Comparison of ENCODE assay signal across 8 mouse cellular contexts in genomic region chr7:27332353-27333199, GRCm38 (mm10). TPM values are rescaled to one million over a fixed set of nuclear protein-coding genes. Genes with fewer than 3 reads are reported as not detected.
A peak's percentile ranks its signal among the peaks of the same experiment; 100 is the strongest.
DNase-seq lines count a peak whose midpoint lies in the region; ATAC-seq lines count a peak whose summit lies in the region.

No protein-coding gene starts in this region.

- intact Hi-C loops in heart, postnatal 36 days (cut with DNase I): loop anchor here (10.0 kb wide), 2 partner anchors 352 to 1042 kb away; partner anchors contain the start of genes Plekhg2 and Zfp607b

- H3K27ac ChIP-seq in forebrain, embryonic 14.5 days (ENCODE audit: low read depth, low read length): no peak overlapping the region

- no peak; the same call in 1 of the 2 replicates for ATAC-seq in forebrain, embryonic 14.5 days

- H3K9ac ChIP-seq in forebrain, embryonic 14.5 days (ENCODE audit: low read length): peak overlapping the region; percentile 63

- WGBS in forebrain, embryonic 14.5 days: 1% methylated on average over 37 of the region's 39 CpGs

- 0 out of 2 replicates have a peak, but pooled peaks cover 2% of the 10 kb centered on the region for H3K36me3 ChIP-seq in forebrain, embryonic 14.5 days (ENCODE audit: control insufficient read depth, insufficient read depth, low read length)

- H3K4me2 ChIP-seq in forebrain, embryonic 14.5 days (ENCODE audit: low read length): peak overlapping the region; percentile 84

- no peaks in the 10 kb centered on the region for H3K9me3 ChIP-seq in forebrain, embryonic 14.5 days (replicated peaks; ENCODE audit: control insufficient read depth, low read length)

- peaks cover 13% of the 10 kb centered on the region for H3K4me1 ChIP-seq in forebrain, embryonic 14.5 days (ENCODE audit: control insufficient read depth, insufficient read depth, low read length)

- DNase-seq in ES-CJ7 (ENCODE audit: low read depth, low spot score): peak; percentile 93
- DNase-seq in c-Kit-negative CD71-positive TER-119-positive erythroid progenitor cells, embryonic 14.5 days (ENCODE audit: low read depth, low spot score): peak; percentile 55
- DNase-seq in forebrain, embryonic 14.5 days (ENCODE audit: low spot score): peak; percentile 79
- DNase-seq in heart, postnatal 36 days: peak; percentile 95 to 96
- peak; percentile 66 to 81 for DNase-seq in layer of hippocampus, adult 8-10 months (ENCODE audit: low spot score in 2 of 2)
- DNase-seq in lung, postnatal 10 days: peak; percentile 94
- peak; percentile 83 for DNase-seq in ovary, postnatal 36 days (ENCODE audit: low spot score)
- peak; percentile 91 for DNase-seq in thymus, postnatal 25 days

- H3K27me3 ChIP-seq in forebrain, embryonic 14.5 days (replicated peaks; ENCODE audit: control insufficient read depth, insufficient read depth, low read length): peaks cover 72% of the 10 kb centered on the region

- H3K4me3 ChIP-seq in forebrain, embryonic 14.5 days (ENCODE audit: low read depth, low read length): peak overlapping the region; percentile 44

RNA-seq across cellular contexts. Expression of gene Ltbp4, which starts 4.9 kb away (rescaled TPM):
- polyA plus RNA-seq in forebrain, embryonic 14.5 days (2014; fragmentation: Nextera tagmentation; extraction: Ambion mirVana): 8.0 and 11.0 TPM in 2 replicates
- 100 to 1,000 TPM; 207 to 236 TPM for total RNA-seq in heart, postnatal 36 days (2021)
- total RNA-seq in layer of hippocampus, adult 8-10 months (2022): 10 to 100 TPM; 48.5 to 59.4 (median 57.9) TPM

RNA-seq across cellular contexts. Expression of gene Shkbp1, which starts 23.2 kb away (rescaled TPM):
- 52.4 and 66.4 TPM in 2 replicates for polyA plus RNA-seq in forebrain, embryonic 14.5 days (2014; fragmentation: Nextera tagmentation; extraction: Ambion mirVana)
- total RNA-seq in heart, postnatal 36 days (2021): 1 to 10 TPM; 6.5 to 7.5 TPM
- total RNA-seq in layer of hippocampus, adult 8-10 months (2022): 10 to 100 TPM; 29.6 to 49.1 (median 34.1) TPM

RNA-seq across cellular contexts. Expression of gene Gm20479, which starts 24.6 kb away (rescaled TPM):
- polyA plus RNA-seq in forebrain, embryonic 14.5 days (2014; fragmentation: Nextera tagmentation; extraction: Ambion mirVana): 0.38 TPM in 1 of 2 replicates, not detected in the other
- total RNA-seq in heart, postnatal 36 days (2021): not detected
- total RNA-seq in layer of hippocampus, adult 8-10 months (2022): not detected
